Mouse (Mus musculus) G1E-ER4 (cell line): ENCODE measurements around the gene Mreg. TPM values are rescaled to one million over a fixed set of nuclear protein-coding genes. Genes with fewer than 3 reads are reported as not detected.

Experiments
- GATA1 ChIP-seq: IDR thresholded peaks from one replicate; pipeline ENCODE4 v1.8.0; 2012; ENCODE audit warnings: low read length, inconsistent platforms
- polyA plus RNA-seq: library from polyadenylated mRNA; stranded (reverse); fragments of >175 nt; gene quantifications from 2 replicates; pipeline ENCODE4 v1.2.3, GENCODE M21; 2012

Mreg gene
- polyA plus RNA-seq, 1 experiment = not detected

DNA sequence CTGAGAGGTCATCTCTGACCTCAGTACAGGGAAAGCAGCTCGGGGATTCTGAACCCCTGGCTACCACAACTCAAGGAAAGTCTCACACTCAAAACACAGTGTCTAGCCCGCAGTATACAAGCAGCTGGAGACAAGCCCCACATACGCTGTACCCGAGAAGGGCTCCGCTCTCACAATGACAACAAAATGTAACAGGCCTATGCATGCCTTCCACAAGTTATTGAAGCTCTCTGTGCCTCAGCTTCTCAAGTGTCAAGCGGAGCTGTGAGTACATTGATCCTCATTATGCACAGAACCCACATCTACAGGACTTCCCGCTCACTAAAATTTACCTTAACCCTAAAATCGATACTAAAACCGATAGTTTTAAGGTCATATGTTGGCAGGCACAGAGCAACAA is 8.9 kb downstream of the Mreg start:
- no peak for TF ChIP-seq GATA1

- no peak for TF ChIP-seq GATA1
Observed at GRCm38 (mm10) chr1:72202705-72203104, 9.4 kb downstream of the Mreg start.

DNA sequence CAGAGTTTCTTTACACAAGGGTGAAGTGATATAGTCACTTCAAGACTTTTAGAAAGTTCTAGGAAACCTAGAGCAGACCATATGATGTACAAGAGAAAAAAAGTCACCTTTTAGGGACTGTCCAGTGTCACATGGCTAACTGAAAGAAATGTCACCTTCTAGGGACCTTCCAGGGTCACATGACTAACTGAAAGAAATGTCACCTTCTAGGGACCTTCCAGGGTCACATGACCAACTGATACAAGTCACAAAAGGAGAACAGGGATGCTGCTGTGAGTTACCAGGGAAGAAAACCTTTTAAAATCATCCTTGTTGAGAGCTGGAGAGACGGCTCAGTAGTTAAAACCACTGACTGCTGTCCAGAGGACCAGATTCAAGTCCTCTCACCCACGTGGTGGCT is 10.0 kb downstream of the Mreg start:
- TF ChIP-seq GATA1 = no peak

GRCm38 (mm10) chr1:72201126-72201525 is 11.0 kb downstream of the Mreg start:
- no peak for TF ChIP-seq GATA1

DNA sequence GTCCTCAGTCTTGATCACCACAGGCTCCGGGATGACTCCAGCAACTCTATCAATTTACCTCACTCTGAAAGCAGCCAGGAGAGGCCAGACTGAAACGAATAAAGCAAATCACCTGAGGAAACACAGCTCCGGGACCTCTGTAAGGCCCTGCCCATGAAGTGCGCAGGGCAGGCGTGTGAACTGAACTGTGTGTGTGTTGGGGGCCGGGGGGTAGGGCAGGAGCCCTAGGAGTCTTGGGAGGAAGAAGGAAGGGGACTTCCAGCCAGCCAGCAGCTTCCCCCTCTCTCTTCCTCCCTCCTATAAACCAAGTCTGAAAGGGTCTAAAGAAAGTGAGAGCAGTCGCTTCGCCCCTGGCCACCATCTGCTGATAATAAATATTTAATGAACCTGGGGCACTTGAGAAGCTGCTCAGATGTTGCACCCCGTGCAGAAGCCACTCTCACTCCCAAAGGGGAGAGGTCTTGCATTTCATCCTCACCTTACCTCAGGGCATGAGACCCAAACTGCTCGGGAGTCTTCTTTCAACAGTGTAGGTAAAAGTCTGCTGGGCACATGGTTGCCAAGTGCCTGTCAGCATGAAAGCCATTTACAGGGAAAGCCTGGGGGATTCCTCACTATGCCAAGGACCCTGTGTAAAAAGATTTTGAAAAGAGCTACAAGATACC is 13.8 kb downstream of the Mreg start:
- no peak for TF ChIP-seq GATA1

GRCm38 (mm10) chr1:72196626-72197359 is 15.3 kb downstream of the Mreg start:
- TF ChIP-seq GATA1 = no peak

DNA sequence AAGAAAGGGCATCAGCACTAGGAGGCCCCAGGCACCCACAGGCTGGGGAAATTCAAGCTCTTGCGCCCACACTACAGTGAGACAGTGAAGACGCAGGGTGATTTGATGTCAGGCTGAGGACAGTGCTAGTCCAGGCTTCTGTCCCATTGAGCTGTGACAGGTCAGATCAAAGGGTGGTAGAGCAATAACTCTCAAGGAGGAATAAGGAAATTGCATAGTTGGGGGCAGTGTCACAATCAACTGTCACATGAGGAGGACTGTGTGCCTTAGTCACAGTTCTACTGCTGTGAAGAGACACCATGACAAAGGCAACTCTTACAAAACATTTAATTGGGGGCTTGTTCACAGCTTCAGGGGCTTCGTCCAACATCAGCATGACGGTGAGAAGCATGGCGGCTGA is 16.0 kb downstream of the Mreg start:
- no peak for TF ChIP-seq GATA1

- TF ChIP-seq GATA1 = no peak
Observed at GRCm38 (mm10) chr1:72191449-72191848, 20.7 kb downstream of the Mreg start.

DNA sequence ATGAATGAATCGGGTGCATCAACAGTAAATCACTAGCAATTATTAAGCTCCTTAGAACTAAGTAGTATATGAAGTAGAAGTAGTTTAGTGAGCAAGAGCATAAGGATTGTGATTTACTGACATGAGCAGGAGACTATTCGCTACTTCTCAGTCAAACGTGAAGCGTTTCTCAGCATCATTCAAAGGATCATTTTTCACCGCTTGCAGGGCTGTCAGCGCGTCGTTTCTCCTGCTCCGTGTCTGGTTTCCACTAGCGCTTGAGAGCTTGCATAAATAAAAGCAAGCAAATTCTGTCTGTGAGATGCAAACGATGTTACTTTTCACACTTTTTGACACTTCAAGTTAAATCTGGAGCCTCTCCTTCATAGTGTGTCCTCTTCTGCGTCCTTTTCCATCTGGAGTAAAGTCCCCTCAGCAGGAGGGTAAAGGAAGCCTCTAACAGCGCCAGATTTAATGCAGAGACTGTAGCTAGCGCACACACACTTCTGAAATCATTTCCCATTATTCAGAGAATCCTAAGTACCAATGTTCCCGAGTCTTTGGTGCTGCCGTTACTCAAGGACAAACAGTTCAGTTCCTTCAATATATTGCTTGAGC is 23.9 kb downstream of the Mreg start:
- no peak for TF ChIP-seq GATA1

- no peak for TF ChIP-seq GATA1
Observed at GRCm38 (mm10) chr1:72187486-72187885, 24.6 kb downstream of the Mreg start.

GRCm38 (mm10) chr1:72186151-72186550 is 26.0 kb downstream of the Mreg start:
- TF ChIP-seq GATA1 = no peak

- TF ChIP-seq GATA1 = no peak
Observed at GRCm38 (mm10) chr1:72183554-72183953, 28.6 kb downstream of the Mreg start.

GRCm38 (mm10) chr1:72182930-72183499 is 29.1 kb downstream of the Mreg start:
- TF ChIP-seq GATA1 = no peak

GRCm38 (mm10) chr1:72179947-72180346 is 32.2 kb downstream of the Mreg start:
- no peak for TF ChIP-seq GATA1

DNA sequence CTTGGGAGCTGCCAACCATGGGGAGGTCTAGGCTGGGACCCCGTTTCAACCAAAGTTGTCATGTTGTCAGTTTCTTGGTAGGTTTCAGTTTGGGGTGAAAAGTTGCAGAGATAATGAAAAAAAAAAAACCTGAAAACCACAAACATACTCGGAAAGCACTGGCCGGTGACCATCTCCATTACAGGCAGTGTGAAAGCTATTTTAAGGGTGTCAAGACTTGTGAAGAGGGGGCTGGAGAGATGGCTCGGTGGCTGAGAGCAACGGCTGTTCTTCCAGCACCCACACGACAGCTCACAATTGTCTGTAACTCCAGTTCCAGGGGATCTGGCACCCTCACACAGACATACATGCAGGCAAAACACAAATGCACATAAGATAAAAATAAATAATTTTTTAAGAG is 35.9 kb downstream of the Mreg start:
- no peak for TF ChIP-seq GATA1

GRCm38 (mm10) chr1:72174183-72174582 is 37.9 kb downstream of the Mreg start:
- TF ChIP-seq GATA1 = no peak

GRCm38 (mm10) chr1:72173402-72174051 is 38.6 kb downstream of the Mreg start:
- TF ChIP-seq GATA1 = no peak
